In genomic region chr8:104641426-104642323, GRCm38 (mm10) we compare ENCODE assay signal across 8 mouse cellular contexts. TPM values are rescaled to one million over a fixed set of nuclear protein-coding genes. Genes with fewer than 3 reads are reported as not detected.
DNase-seq lines count a peak whose midpoint lies in the region; ATAC-seq and TF ChIP-seq lines count a peak whose summit lies in the region.

TSS of gene Ciao2b (minus strand) at chr8:104641965.

- peak within 1 kb of the TSS; percentile 89 for H3K4me2 ChIP-seq in embryonic facial prominence, embryonic 15.5 days (replicated peaks)
- H3K4me2 ChIP-seq in kidney, embryonic 14.5 days (replicated peaks; ENCODE audit: low read depth, low read length): peak within 1 kb of the TSS; percentile 80
- H3K4me2 ChIP-seq in limb, embryonic 15.5 days: peak within 1 kb of the TSS; percentile 84

- H3K4me3 ChIP-seq in bone marrow, adult 2 months (replicated peaks; ENCODE audit: control insufficient read depth, low read depth, low read length): peak within 1 kb of the TSS; percentile 64
- peak within 1 kb of the TSS; percentile 65 for H3K4me3 ChIP-seq in embryonic facial prominence, embryonic 15.5 days (replicated peaks)
- H3K4me3 ChIP-seq in kidney, embryonic 14.5 days (ENCODE audit: low read length): peak within 1 kb of the TSS; percentile 91
- H3K4me3 ChIP-seq in limb, embryonic 15.5 days: peak within 1 kb of the TSS; percentile 86

- peak; percentile 92 for ATAC-seq in embryonic facial prominence, embryonic 15.5 days (ENCODE audit: insufficient number of reproducible peaks, low FRiP score, low TSS enrichment, low read depth)
- peak; percentile 97 for ATAC-seq in kidney, embryonic 14.5 days (ENCODE audit: low FRiP score, low TSS enrichment)
- peak; percentile 90 for ATAC-seq in limb, embryonic 15.5 days (ENCODE audit: insufficient number of reproducible peaks, low FRiP score, low TSS enrichment, low read depth)

- peak within 1 kb of the TSS; percentile 1; the same call in 1 of the 2 replicates for H3K27ac ChIP-seq in bone marrow, adult 2 months (ENCODE audit: control insufficient read depth, insufficient read depth, low read depth, low read length, poor library complexity)
- H3K27ac ChIP-seq in embryonic facial prominence, embryonic 15.5 days (replicated peaks): peak within 1 kb of the TSS; percentile 52; the same call in 1 of the 2 replicates
- H3K27ac ChIP-seq in kidney, embryonic 14.5 days (ENCODE audit: low read depth, low read length): peak within 1 kb of the TSS; percentile 75
- peak within 1 kb of the TSS; percentile 77 for H3K27ac ChIP-seq in limb, embryonic 15.5 days

- no peaks in the 10 kb centered on the region for H3K27me3 ChIP-seq in embryonic facial prominence, embryonic 15.5 days
- no peaks in the 10 kb centered on the region for H3K27me3 ChIP-seq in kidney, embryonic 14.5 days (ENCODE audit: control insufficient read depth, insufficient read depth, low read length)
- H3K27me3 ChIP-seq in limb, embryonic 15.5 days: no peaks in the 10 kb centered on the region

- DNase-seq in 416B (ENCODE audit: low read depth): peak; percentile 88
- peak; percentile 85 to 88 for DNase-seq in heart, adult 9 months (ENCODE audit: low spot score in 2 of 2)
- peak; percentile 39 to 52 for DNase-seq in monocyte, adult 2 months (ENCODE audit: low read depth in 1 of 2, low spot score in 2 of 2)
- peak; percentile 81 to 84 for DNase-seq in spleen, postnatal 36 days (ENCODE audit: low spot score in 2 of 2)

- TF ChIP-seq CTCF in bone marrow, adult 2 months (IDR thresholded peaks at IDR 0.05; ENCODE audit: control insufficient read depth, insufficient read depth, low read length): no peak

- peak within 1 kb of the TSS; percentile 75 for H3K9ac ChIP-seq in embryonic facial prominence, embryonic 15.5 days
- peak within 1 kb of the TSS; percentile 90 for H3K9ac ChIP-seq in kidney, embryonic 14.5 days (ENCODE audit: low read depth, low read length)
- H3K9ac ChIP-seq in limb, embryonic 15.5 days: peak within 1 kb of the TSS; percentile 70

- WGBS in bone marrow, adult 2 months: under 1% methylated on average over 66 of the region's 66 CpGs
- WGBS in embryonic facial prominence, embryonic 15.5 days: under 1% methylated on average over 66 of the region's 66 CpGs
- WGBS in kidney, embryonic 14.5 days: under 1% methylated on average over 65 of the region's 66 CpGs
- under 1% methylated on average over 66 of the region's 66 CpGs for WGBS in limb, embryonic 15.5 days

- H3K9me3 ChIP-seq in embryonic facial prominence, embryonic 15.5 days (replicated peaks): no peaks in the 10 kb centered on the region
- H3K9me3 ChIP-seq in kidney, embryonic 14.5 days (ENCODE audit: control insufficient read depth, low read length): no peaks in the 10 kb centered on the region
- H3K9me3 ChIP-seq in limb, embryonic 15.5 days: no peaks in the 10 kb centered on the region

- peaks cover 6% of the 10 kb centered on the region for H3K4me1 ChIP-seq in bone marrow, adult 2 months (ENCODE audit: control insufficient read depth, insufficient read depth, low read length)
- peaks cover 18% of the 10 kb centered on the region for H3K4me1 ChIP-seq in embryonic facial prominence, embryonic 15.5 days
- peaks cover 15% of the 10 kb centered on the region for H3K4me1 ChIP-seq in kidney, embryonic 14.5 days (ENCODE audit: control insufficient read depth, insufficient read depth, low read length)
- H3K4me1 ChIP-seq in limb, embryonic 15.5 days: peaks cover 20% of the 10 kb centered on the region

- H3K36me3 ChIP-seq in embryonic facial prominence, embryonic 15.5 days: peaks cover 17% of the 10 kb centered on the region; the same call in 1 of the 2 replicates
- peaks cover 11% of the 10 kb centered on the region; the same call in 1 of the 2 replicates for H3K36me3 ChIP-seq in kidney, embryonic 14.5 days (ENCODE audit: control insufficient read depth, insufficient read depth, low read length)
- H3K36me3 ChIP-seq in limb, embryonic 15.5 days: peaks cover 21% of the 10 kb centered on the region; the same call in 1 of the 2 replicates

- peak; percentile 49; the same call in 1 of the 2 replicates for TF ChIP-seq POLR2A in bone marrow, adult 2 months (IDR thresholded peaks at IDR 0.05; ENCODE audit: borderline replicate concordance, control insufficient read depth, low read depth, low read length)

RNA-seq across cellular contexts. Expression of gene Ciao2b, which starts in this region (rescaled TPM):
- polyA plus RNA-seq in bone marrow, adult 2 months (2011; ENCODE audit: insufficient read depth, insufficient read length, low replicate concordance, missing spikeins): 22.9 and 32.5 TPM in 2 replicates
- polyA plus RNA-seq in embryonic facial prominence, embryonic 15.5 days (2015; fragmentation: Nextera tagmentation; extraction: Ambion mirVana): 90.6 and 91.9 TPM in 2 replicates
- 94.4 and 111 TPM in 2 replicates for polyA plus RNA-seq in kidney, embryonic 14.5 days (2014; fragmentation: Nextera tagmentation; extraction: Ambion mirVana)
- 83.0 and 92.9 TPM in 2 replicates for polyA plus RNA-seq in limb, embryonic 15.5 days (2015; fragmentation: Nextera tagmentation; extraction: Ambion mirVana)

Comparison
In these comparisons a context has a peak if more than half of its experiments do, and no peak if none do; other contexts are left out.
1. Peak in every context shown above with its lines: DNase-seq, ATAC-seq, H3K4me3 ChIP-seq and H3K27ac ChIP-seq.
2. H3K27ac ChIP-seq: peak in every context shown above with its lines; median percentile 77 in limb, embryonic 15.5 days; 75 in kidney, embryonic 14.5 days; 52 in embryonic facial prominence, embryonic 15.5 days; 1 in bone marrow, adult 2 months.